Mouse (Mus musculus) gastrocnemius, adult 2 months (tissue): ENCODE data around the gene Cntn5. TPM values are rescaled to one million over a fixed set of nuclear protein-coding genes. Genes with fewer than 3 reads are reported as not detected.

ENCODE experiments used
- DNase-seq: peaks from one replicate; pipeline ENCODE4 v3.0.0; 2022
- H3K27ac ChIP-seq: fragments of 200-600 bp; 2 replicates; pipeline ENCODE4 v1.8.1; 2022; ENCODE audit warnings: mild to moderate bottlenecking
- H3K4me3 ChIP-seq: fragments of 200-600 bp; 2 replicates; pipeline ENCODE4 v1.8.1; 2022; ENCODE audit warnings: mild to moderate bottlenecking, moderate library complexity
- CTCF ChIP-seq: fragments of 200-600 bp; IDR thresholded peaks from 2 replicates; pipeline ENCODE4 v1.8.1; 2022; ENCODE audit warnings: antibody characterized with exemption, mild to moderate bottlenecking, moderate library complexity
- intact Hi-C: fragments of 180-260 bp; cut with DNase I; formaldehyde crosslinking; loops from one replicate; pipeline ENCODE4 v1.15.1; 2025
- total RNA-seq, 2 experiments: library from RNA; stranded (reverse); gene quantifications; 2 replicates each; pipeline ENCODE4 v1.2.3; 2021

Gene Cntn5
- total RNA-seq, 2 experiments from 2014 or later = 0.08 TPM; not detected in 1

- Histone ChIP-seq H3K4me3 (no peak overlapping the region), H3K27ac (no peak overlapping the region)
- no peak for DNase-seq
- intact Hi-C loops = no loop called here
- TF ChIP-seq CTCF = no peak
Observed at GRCm38 (mm10) chr9:10718986-10719385, 185.6 kb downstream of the Cntn5 start.

DNA sequence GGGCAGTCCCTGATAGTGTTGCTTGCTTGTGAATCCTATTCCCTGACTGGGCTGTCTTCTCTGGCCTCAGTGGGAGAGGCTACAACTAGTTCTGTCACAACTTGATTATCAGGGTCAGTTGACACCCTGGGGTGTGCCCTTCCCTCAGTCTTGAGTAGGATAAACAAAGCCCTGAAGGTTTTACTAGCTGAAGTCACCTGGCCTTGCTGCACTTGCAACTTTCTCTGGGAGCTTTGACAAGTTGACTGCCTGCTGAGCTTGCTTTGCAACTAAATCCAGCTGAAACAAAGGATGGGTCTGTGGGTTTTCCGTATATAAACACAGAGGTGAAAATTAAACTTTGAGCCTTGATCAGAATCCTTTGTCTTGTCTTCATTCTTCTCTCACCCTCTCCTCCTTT, 190.9 kb downstream of the Cntn5 start:
- intact Hi-C loops = no loop called here
- no peak for DNase-seq
- no peak for TF ChIP-seq CTCF
- Histone ChIP-seq H3K4me3 (no peak overlapping the region), H3K27ac (no peak overlapping the region)

DNA sequence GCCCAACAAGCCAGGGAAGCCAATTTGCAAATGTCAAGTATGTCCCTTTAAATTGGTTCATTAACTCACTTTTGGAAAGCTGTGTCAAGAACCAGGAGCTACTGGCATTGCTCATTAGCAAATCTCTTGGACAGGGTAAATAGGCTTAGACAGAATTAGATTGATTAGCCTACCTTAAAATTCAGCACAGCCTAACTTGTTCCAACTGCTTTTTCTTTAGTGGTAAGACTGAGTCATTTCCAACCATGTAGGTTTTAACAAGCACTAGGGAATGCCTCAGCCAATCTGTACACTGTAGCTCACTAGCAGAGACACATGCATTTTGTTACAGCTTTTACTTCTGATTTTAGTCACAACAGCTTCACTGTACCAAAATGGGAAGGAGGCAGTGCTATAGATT, 222.9 kb downstream of the Cntn5 start:
- intact Hi-C loops = no loop called here
- no peak overlapping the region for H3K4me3 ChIP-seq
- no peak for DNase-seq
- TF ChIP-seq CTCF = no peak
- H3K27ac ChIP-seq = no peak overlapping the region

GRCm38 (mm10) chr9:10681181-10681580, 223.4 kb downstream of the Cntn5 start:
- intact Hi-C loops = no loop called here
- H3K4me3 ChIP-seq = no peak overlapping the region
- no peak for TF ChIP-seq CTCF
- H3K27ac ChIP-seq = no peak overlapping the region
- DNase-seq = no peak

DNA sequence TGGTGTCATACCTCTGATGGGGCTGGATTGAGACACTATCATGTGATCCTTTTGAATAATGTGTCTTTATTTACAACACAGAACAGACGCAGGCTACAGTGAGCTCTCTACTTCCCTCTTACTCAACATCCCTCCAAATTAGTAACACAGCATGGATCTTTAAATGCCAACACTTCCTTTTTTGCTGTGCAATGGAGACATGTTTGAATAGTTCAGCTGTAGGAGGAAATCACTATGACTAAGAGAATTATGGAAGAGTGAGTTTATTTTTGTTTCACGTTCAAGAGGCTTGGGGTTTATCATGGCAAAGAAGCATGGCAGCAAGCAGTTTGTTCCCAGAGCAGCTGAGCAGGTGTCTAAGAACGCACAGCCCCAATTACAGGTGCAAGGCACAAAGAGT, 235.9 kb downstream of the Cntn5 start:
- DNase-seq = no peak
- TF ChIP-seq CTCF = no peak
- no peak overlapping the region for H3K4me3 ChIP-seq
- no peak overlapping the region for H3K27ac ChIP-seq
- intact Hi-C loops = no loop called here

DNA sequence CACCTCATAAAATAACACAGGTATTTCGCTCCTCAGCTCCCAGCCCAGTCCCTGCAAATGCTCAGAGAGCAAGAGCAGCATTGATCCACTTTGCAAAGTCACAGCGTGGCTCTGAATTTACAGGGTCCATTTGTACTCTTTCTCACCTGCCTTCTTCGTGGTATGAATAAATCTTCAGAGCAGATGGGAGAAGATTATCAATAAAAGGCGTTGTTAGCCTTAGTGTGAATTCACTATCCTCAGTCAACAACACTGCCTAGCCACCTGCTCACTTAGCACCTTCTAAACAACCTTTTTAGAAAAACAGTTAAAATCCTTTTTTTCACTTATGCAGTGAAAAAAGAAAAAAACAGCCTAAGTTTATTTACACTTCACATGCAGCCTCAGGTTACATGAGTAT, 237.1 kb downstream of the Cntn5 start:
- no peak for TF ChIP-seq CTCF

GRCm38 (mm10) chr9:10665756-10666155, 238.8 kb downstream of the Cntn5 start:
- no peak overlapping the region for H3K27ac ChIP-seq
- DNase-seq = no peak
- TF ChIP-seq CTCF = no peak
- no peak overlapping the region for H3K4me3 ChIP-seq
- intact Hi-C loops = no loop called here

More for the DNA sequence above, 237.1 kb downstream of the Cntn5 start:
- no peak overlapping the region for H3K27ac ChIP-seq
- no peak for DNase-seq
- no peak overlapping the region for H3K4me3 ChIP-seq
- intact Hi-C loops = no loop called here

DNA sequence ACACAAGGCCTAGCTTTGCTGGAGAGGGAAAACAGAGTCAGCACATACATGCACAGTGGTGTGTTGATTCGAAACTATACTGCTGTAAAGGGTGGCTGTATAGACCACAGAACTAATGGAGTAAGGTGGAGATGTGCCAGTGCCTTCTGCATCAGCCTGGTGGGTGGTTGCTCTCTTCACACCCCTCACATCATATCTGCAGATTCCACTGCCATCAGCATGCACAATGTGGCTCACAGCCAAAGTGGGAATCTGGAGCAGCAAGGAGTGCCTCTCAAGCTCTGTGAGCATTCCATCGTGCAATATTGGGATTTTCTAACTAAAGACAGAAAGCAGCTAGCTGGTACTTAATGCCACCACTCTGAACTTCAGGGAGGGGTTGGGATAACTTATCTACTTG, 241.5 kb downstream of the Cntn5 start:
- no peak overlapping the region for H3K4me3 ChIP-seq
- intact Hi-C loops = no loop called here

GRCm38 (mm10) chr9:10659478-10659877, 245.1 kb downstream of the Cntn5 start:
- no peak overlapping the region for H3K27ac ChIP-seq
- intact Hi-C loops = no loop called here
- no peak overlapping the region for H3K4me3 ChIP-seq
- DNase-seq = no peak
- no peak for TF ChIP-seq CTCF

More for the DNA sequence above, 241.5 kb downstream of the Cntn5 start:
- no peak for DNase-seq
- no peak for TF ChIP-seq CTCF
- H3K27ac ChIP-seq = no peak overlapping the region

DNA sequence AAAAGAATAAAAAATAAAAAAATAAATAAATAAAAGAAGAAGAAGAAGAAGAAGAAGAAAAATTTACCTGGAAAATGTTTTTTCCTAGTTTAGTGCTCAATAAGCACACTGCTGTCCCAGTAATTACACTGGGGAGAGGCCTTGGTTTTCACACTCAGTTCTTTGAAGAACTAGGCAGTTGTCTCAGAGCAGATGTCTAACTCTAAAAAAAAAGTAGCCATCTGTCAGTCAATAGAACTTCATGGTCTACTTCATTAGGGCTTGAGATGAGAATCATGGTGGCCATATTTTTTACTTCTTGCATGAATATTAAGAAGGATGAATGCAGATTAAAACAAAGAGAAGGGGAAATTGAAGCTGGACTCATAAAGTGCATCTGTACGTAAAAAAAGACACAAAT, 246.5 kb downstream of the Cntn5 start:
- no peak for TF ChIP-seq CTCF
- Histone ChIP-seq H3K27ac (no peak overlapping the region), H3K4me3 (no peak overlapping the region)
- DNase-seq = no peak
- intact Hi-C loops = no loop called here

GRCm38 (mm10) chr9:10657144-10657748, 247.3 kb downstream of the Cntn5 start:
- intact Hi-C loops = no loop called here
- DNase-seq = no peak
- H3K4me3 ChIP-seq = no peak overlapping the region
- H3K27ac ChIP-seq = no peak overlapping the region
- no peak for TF ChIP-seq CTCF

GRCm38 (mm10) chr9:10650632-10651031, 253.9 kb downstream of the Cntn5 start:
- no peak for TF ChIP-seq CTCF
- Histone ChIP-seq H3K27ac (no peak overlapping the region), H3K4me3 (no peak overlapping the region)
- no peak for DNase-seq
- intact Hi-C loops = no loop called here

DNA sequence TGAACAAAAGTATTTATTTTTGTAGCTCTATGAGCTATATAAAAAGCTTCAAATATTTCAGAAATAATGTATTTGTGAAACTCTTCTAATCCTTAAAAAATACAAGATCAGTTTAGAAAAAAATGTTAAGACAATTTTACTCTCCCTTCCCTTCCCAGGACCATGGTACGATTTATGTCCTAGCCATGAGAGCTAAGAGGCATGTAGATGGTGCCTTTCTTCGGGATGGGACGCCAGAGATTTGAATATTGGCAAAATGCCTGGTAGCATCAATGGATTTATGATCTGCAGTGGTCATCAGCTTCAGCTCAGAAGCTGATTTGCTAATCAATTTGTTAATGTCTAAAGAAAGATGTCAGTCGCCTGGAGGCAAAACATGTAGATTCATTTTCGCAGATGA, 258.6 kb downstream of the Cntn5 start:
- intact Hi-C loops = no loop called here
- no peak for DNase-seq
- TF ChIP-seq CTCF = no peak
- H3K4me3 ChIP-seq = no peak overlapping the region
- H3K27ac ChIP-seq = no peak overlapping the region

DNA sequence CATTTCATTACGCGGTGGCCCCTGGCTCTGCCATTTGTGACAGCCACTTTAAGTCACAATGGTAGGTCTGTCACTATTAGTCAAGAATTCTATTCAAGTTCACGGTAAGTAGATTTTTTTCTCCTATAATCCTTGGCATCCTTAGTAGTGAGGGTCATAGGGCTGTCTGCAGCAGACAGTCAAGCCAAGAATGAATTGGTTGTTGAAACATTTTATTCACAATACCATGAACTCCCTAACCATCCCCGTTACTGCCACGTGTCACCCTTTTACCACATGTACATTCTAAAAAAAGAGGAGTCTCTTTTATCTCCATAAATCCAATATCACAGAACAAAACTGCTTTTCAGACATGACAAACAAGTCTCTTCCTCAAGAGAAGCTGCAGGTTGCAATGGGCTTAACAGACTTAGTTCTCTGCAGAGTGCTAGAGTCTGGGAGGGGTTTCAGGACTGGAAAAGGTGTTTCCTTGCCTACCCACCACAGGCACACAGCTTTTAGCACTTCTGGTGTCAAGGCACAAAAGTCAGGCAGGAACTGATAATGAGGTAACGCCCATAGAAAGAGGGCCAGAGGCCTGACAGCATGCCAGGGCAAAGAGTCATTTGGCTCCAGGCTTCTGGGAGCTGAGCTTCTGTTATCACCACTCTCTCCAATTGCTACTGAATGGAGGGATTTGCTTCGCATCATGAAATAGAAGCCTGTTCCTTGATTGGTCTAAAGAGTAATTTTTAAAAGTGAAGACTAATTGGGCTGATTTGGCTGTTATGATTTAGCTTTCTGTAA, 259.3 kb downstream of the Cntn5 start:
- no peak for DNase-seq
- TF ChIP-seq CTCF = no peak
- no peak overlapping the region for H3K4me3 ChIP-seq
- no peak overlapping the region for H3K27ac ChIP-seq
- intact Hi-C loops = no loop called here
